Mouse (Mus musculus) kidney, postnatal 0 days (tissue): Measurements from ENCODE around the gene Camkmt. TPM values are rescaled to one million over a fixed set of nuclear protein-coding genes. Genes with fewer than 3 reads are reported as not detected.

ENCODE experiments used
- ATAC-seq: fragments of 200-750 bp; cut with Nextera tagmentation; replicated peaks from 2 replicates; pipeline ENCODE4 v1.8.0; 2017; ENCODE audit warnings: low read depth, moderate number of reproducible peaks, moderate TSS enrichment, moderate library complexity; ENCODE audit not compliant: low FRiP score
- DNase-seq: peaks from one replicate; pipeline ENCODE4 v3.0.0-alpha.2; 2016; ENCODE audit warnings: low spot score
- H3K27ac ChIP-seq: fragments of 300-500 bp; sonication (generic); 2 replicates; pipeline ENCODE4 v1.5.1; 2014; ENCODE audit warnings: mild to moderate bottlenecking
- H3K27me3 ChIP-seq: fragments of 300-500 bp; sonication (generic); 2 replicates; pipeline ENCODE4 v1.6.1; 2014; ENCODE audit warnings: low read length, mixed read lengths; ENCODE audit not compliant: insufficient read depth
- H3K36me3 ChIP-seq: fragments of 300-500 bp; sonication (generic); 2 replicates; pipeline ENCODE4 v1.6.1; 2014; ENCODE audit warnings: low read length, mixed read lengths; ENCODE audit not compliant: insufficient read depth
- H3K4me1 ChIP-seq: fragments of 300-500 bp; sonication (generic); replicated peaks from 2 replicates; pipeline ENCODE4 v1.6.1; 2014; ENCODE audit warnings: antibody characterized with exemption, low read length, mixed read lengths; ENCODE audit not compliant: insufficient read depth
- H3K4me2 ChIP-seq: fragments of 300-500 bp; sonication (generic); 2 replicates; pipeline ENCODE4 v1.6.1; 2014; ENCODE audit warnings: mild to moderate bottlenecking, low read length, moderate library complexity, mixed read lengths
- H3K4me3 ChIP-seq: fragments of 300-500 bp; sonication (generic); replicated peaks from 2 replicates; pipeline ENCODE4 v1.5.1; 2014; ENCODE audit warnings: low read depth, low read length
- H3K9ac ChIP-seq: fragments of 300-500 bp; sonication (generic); 2 replicates; pipeline ENCODE4 v1.6.1; 2014; ENCODE audit warnings: low read depth, low read length
- H3K9me3 ChIP-seq: fragments of 300-500 bp; sonication (generic); replicated peaks from 2 replicates; pipeline ENCODE4 v1.6.1; 2016; ENCODE audit warnings: low read length, inconsistent platforms, mixed read lengths
- CTCF ChIP-seq: IDR thresholded peaks from 2 replicates; pipeline ENCODE4 v1.5.1; 2016; ENCODE audit warnings: antibody characterized with exemption, low read depth, mild to moderate bottlenecking, moderate library complexity
- WGBS: fragments of 180-500 bp; shearing (Covaris S2); extraction: QIAGEN DNeasy Blood & Tissue Kit; methylation state at CpG from one replicate; pipeline ENCODE4 v1.1.7; 2014; 5-methylcytosine and 5-hydroxymethylcytosine counted together
- polyA plus RNA-seq: library from polyadenylated mRNA; unstranded; fragments of >200 nt; fragmentation: Nextera tagmentation; extraction: Ambion mirVana; gene quantifications from 2 replicates; pipeline ENCODE4 v1.2.1, GENCODE M21; 2015

Camkmt gene
- polyA plus RNA-seq, 1 experiment from 2014 or later = 14.4 TPM

GRCm38 (mm10) chr17:85170541-85171255 lies 80.3 kb downstream of the Camkmt start:
- H3K4me1 ChIP-seq = no peaks in the 10 kb centered on the region
- no peak overlapping the region for H3K9ac ChIP-seq
- no peaks in the 10 kb centered on the region for H3K27me3 ChIP-seq
- no peak for DNase-seq
- no peak for TF ChIP-seq CTCF
- no peak for ATAC-seq
- no peaks in the 10 kb centered on the region for H3K9me3 ChIP-seq
- no peak overlapping the region for H3K27ac ChIP-seq
- no peak overlapping the region for H3K4me3 ChIP-seq
- no peak overlapping the region for H3K4me2 ChIP-seq
- WGBS = 71% methylated on average over 10 of the region's 10 CpGs
- H3K36me3 ChIP-seq = no peaks in the 10 kb centered on the region

- no peak for TF ChIP-seq CTCF
- H3K9ac ChIP-seq = no peak overlapping the region
- no peaks in the 10 kb centered on the region for H3K4me1 ChIP-seq
- no peak for ATAC-seq
- H3K4me3 ChIP-seq = no peak overlapping the region
- H3K9me3 ChIP-seq = no peaks in the 10 kb centered on the region
- no peak for DNase-seq
- 37% methylated on average over 4 of the region's 4 CpGs for WGBS
- H3K27me3 ChIP-seq = no peaks in the 10 kb centered on the region
- no peaks in the 10 kb centered on the region for H3K36me3 ChIP-seq
- no peak overlapping the region for H3K4me2 ChIP-seq
- H3K27ac ChIP-seq = no peak overlapping the region
These were observed 81.6 kb downstream of the Camkmt start for GRCm38 (mm10) chr17:85171951-85172350.

DNA sequence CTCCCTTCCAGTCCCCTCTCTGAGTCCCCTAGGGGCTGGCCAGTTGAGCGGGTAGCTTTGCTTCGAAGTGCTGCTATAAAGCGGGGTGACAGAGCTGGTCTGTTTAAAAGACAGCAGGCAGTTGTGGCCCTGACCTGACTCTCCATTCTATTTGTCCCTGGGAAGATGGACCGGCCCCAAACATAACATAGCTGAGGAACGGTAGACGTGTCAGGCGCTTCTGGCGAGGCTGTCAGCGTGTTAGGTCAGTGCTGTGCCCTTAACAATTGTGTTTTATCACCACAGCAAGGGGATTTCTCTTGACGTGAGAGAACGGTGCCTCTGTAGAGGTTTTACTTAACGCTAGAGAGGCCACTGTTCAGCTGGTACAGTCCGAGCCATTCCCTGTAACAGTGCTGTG lies 86.9 kb downstream of the Camkmt start:
- Histone ChIP-seq H3K9me3 (no peaks in the 10 kb centered on the region), H3K27ac (no peak overlapping the region), H3K27me3 (no peaks in the 10 kb centered on the region), H3K36me3 (no peaks in the 10 kb centered on the region), H3K4me2 (no peak overlapping the region), H3K4me1 (no peaks in the 10 kb centered on the region), H3K9ac (no peak overlapping the region), H3K4me3 (no peak overlapping the region)
- 28% methylated on average over 13 of the region's 13 CpGs for WGBS
- ATAC-seq (0 out of 2 replicates have a peak, but pooled peaks have one; percentile 21), DNase-seq (no peak)
- TF ChIP-seq CTCF = no peak

DNA sequence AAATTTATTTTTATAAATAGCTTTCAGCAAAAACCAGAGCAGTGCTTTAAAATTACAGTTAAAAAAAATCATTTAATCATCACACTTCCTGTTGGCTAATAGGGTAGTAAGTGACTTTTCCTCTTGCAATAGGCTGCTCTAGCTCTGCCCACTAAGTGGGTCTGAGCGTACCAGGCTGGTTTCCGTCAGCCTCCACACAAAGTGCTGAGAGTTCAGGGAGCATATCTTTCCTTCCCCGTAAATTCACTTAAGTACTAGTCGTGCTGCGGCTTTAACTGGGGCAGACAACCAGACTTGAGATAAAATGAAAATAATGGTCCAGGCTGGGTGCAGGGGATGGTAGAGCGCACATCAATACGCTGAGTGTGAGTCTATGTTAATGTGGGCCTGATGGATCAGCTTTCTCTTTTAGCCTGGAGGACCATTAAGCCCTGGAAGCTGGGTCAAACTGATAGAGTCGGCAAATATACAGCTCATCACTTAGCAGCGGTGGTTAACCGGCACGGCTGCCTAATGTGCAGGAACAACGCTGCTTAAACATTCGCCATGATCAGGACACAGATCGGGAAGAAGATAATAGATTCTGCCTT lies 90.2 kb downstream of the Camkmt start:
- no peak for ATAC-seq
- H3K4me1 ChIP-seq = no peaks in the 10 kb centered on the region

DNA sequence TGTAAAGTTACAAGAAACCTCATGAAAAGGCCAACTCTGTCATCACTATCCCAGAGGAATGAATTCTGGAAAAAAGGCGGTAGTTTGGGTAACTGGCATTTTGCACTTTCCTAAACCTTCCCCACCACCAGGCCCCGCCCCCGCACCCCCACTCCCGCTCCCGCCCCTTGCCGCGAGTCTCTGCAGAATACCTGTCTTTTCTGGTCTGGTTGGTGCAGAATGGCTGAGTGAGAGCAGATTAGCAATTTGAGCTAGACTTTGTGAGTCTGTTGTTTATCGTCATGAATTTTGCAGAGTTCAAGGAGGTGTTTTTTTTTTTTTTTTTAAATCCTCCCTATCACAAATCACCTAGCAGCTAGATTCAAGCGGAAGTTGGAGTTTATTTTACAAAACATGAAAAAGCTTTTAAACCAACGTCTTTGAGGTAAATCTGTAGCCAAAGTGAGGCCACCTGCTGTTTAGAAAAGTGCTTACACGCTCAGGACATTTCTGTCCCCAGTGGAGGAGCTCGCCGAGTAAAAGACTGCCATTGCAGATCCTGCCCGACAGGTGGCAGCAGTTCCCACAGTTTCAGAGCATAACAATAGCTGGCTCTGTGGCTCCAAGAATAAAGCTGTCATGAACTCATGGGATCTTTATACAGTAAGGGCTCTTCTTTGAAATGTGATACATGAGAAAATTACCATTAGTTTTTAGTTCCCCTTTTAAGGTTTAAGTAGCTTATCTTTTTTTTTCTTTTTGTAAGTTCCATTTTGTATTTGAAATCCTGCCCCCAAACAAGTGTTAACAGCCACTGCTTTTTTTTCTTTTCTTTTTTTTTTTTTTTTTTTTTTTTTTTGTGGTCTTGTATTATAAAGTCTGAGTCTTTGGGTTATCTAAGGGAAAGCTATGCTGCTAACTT lies 99.1 kb downstream of the Camkmt start:
- Histone ChIP-seq H3K4me3 (no peak overlapping the region), H3K36me3 (no peaks in the 10 kb centered on the region), H3K4me1 (no peaks in the 10 kb centered on the region), H3K4me2 (peak overlapping the region; percentile 38), H3K27ac (no peak overlapping the region), H3K9me3 (no peaks in the 10 kb centered on the region), H3K27me3 (no peaks in the 10 kb centered on the region), H3K9ac (no peak overlapping the region)
- WGBS = 2% methylated on average over 14 of the region's 14 CpGs
- DNase-seq (peak; percentile 95), ATAC-seq (peak; percentile 83)
- peak; percentile 100 for TF ChIP-seq CTCF

More for the DNA sequence above, 90.2 kb downstream of the Camkmt start:
- Histone ChIP-seq H3K9me3 (no peaks in the 10 kb centered on the region), H3K27ac (no peak overlapping the region), H3K4me3 (no peak overlapping the region), H3K9ac (no peak overlapping the region), H3K4me2 (no peak overlapping the region), H3K36me3 (no peaks in the 10 kb centered on the region), H3K27me3 (no peaks in the 10 kb centered on the region)
- TF ChIP-seq CTCF = no peak
- 35% methylated on average over 14 of the region's 14 CpGs for WGBS
- no peak for DNase-seq

- Histone ChIP-seq H3K36me3 (no peaks in the 10 kb centered on the region), H3K4me2 (peak overlapping the region; percentile 38), H3K27me3 (no peaks in the 10 kb centered on the region), H3K27ac (no peak overlapping the region), H3K4me1 (no peaks in the 10 kb centered on the region), H3K9me3 (no peaks in the 10 kb centered on the region), H3K9ac (no peak overlapping the region), H3K4me3 (no peak overlapping the region)
- ATAC-seq (no peak), DNase-seq (peak; percentile 34)
- TF ChIP-seq CTCF = no peak
- whole genome bisulfite sequencing = 4% methylated on average over 7 of the region's 7 CpGs
These were observed 99.7 kb downstream of the Camkmt start for GRCm38 (mm10) chr17:85190128-85190435.
